Mouse (Mus musculus): Measurements from ENCODE around the gene Syt14.

- TF ChIP-seq MYOD1 (IDR thresholded peaks at IDR 0.05; ENCODE audit: control insufficient read depth in 1 of 3, insufficient read length in 2 of 3, low read depth in 2 of 3) (no peak), POLR2A (IDR thresholded peaks at IDR 0.05; ENCODE audit: insufficient read length, low read depth) (no peak), POLR2AphosphoS2 (IDR thresholded peaks at IDR 0.05; ENCODE audit: insufficient read length, low read depth) (no peak), E2F4 (IDR thresholded peaks at IDR 0.05; ENCODE audit: insufficient read depth) (no peak)
Measured at GRCm38 (mm10) chr1:192872841-192873240, 162.7 kb downstream of the Syt14 start.
